In the genomic region with DNA sequence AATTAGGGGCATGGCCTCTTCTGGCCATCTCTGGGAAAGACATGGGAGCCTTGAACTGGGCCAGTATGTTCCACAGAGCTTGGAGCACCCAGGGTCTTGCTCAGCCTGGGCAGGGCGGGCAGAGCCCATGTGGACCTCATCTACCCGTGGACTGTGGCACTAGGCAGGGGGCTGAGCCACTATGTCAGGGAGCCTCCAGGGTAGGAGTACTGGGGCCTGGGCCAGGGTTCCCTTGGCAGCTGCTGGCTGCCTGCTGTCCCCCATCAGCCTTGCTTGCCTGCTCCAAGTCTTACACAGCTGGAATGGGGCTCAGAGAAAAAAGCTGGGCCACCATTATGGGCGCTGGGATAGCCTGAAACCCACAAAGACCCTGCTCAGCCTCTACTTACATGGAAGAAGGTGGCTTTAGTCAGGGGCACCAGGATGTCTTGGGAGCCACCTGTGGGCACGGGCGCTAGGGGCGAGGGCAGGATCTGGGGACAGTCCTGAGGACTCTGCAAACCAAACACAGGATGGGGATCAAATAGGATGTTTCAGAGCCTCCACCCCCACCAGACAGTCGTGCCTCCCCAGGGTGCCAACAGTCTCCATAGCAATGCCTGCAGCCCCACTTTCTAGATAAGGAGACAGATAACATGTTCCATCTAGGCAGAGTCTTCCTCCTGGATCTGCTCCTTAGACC, we compare ENCODE assay signal across 13 mouse cellular contexts. TPM values are rescaled to one million over a fixed set of nuclear protein-coding genes. Genes with fewer than 3 reads are reported as not detected.
DNase-seq lines count a peak whose midpoint lies in the region; ATAC-seq and TF ChIP-seq lines count a peak whose summit lies in the region.
"Had no signal": no experiment of that assay in that cellular context is flagged by ENCODE, and none has a peak within 500 bp of the region (broad histone marks: within the 10 kb centered on the region; RNA-seq: fewer than 3 reads in every experiment).

No protein-coding gene starts in this region.

- H3K27me3 ChIP-seq in heart, embryonic 15.5 days, result no peaks in the 10 kb centered on the region
- H3K27me3 ChIP-seq in lung, postnatal 0 days (replicated peaks; ENCODE audit: insufficient read depth, low read length), result no peaks in the 10 kb centered on the region
- H3K27me3 ChIP-seq in embryonic facial prominence, embryonic 14.5 days (replicated peaks; ENCODE audit: control insufficient read depth, insufficient read depth, low read length), result no peaks in the 10 kb centered on the region
- no peaks in the 10 kb centered on the region for H3K27me3 ChIP-seq in limb, embryonic 10.5 days (ENCODE audit: low read depth, poor library complexity, severe bottlenecking)

- no peak for TF ChIP-seq EP300 in lung, postnatal 0 days (IDR thresholded peaks at IDR 0.05)

- no peak for DNase-seq in heart, adult 8-10 months (ENCODE audit: low spot score)
- no peak for DNase-seq in lung, postnatal 0 days (ENCODE audit: low spot score)
- DNase-seq in lung, postnatal 14 days, result no peak
- peak; percentile 48 for DNase-seq in embryonic facial prominence, embryonic 14.5 days (ENCODE audit: low spot score)
- no peak for DNase-seq in limb, embryonic 10.5 days (ENCODE audit: low spot score)
- no peak for DNase-seq in T-cell, adult 2 months (ENCODE audit: low spot score)
- DNase-seq: cerebellum, postnatal 14 days; heart, adult 18-20 months; kidney, adult 8-10 months had no signal

- H3K4me1 ChIP-seq in heart, embryonic 15.5 days (replicated peaks), result peaks cover 55% of the 10 kb centered on the region
- H3K4me1 ChIP-seq in lung, postnatal 0 days (ENCODE audit: insufficient read depth, low read depth, low read length), result peaks cover 8% of the 10 kb centered on the region; the same call in 1 of the 2 replicates
- peaks cover 19% of the 10 kb centered on the region for H3K4me1 ChIP-seq in embryonic facial prominence, embryonic 14.5 days (ENCODE audit: control insufficient read depth, insufficient read depth, low read length)
- peaks cover 69% of the 10 kb centered on the region for H3K4me1 ChIP-seq in limb, embryonic 10.5 days

- 0 out of 2 replicates have a peak, but pooled peaks cover 10% of the 10 kb centered on the region for H3K36me3 ChIP-seq in heart, embryonic 15.5 days
- peaks cover 42% of the 10 kb centered on the region for H3K36me3 ChIP-seq in lung, postnatal 0 days (ENCODE audit: insufficient read depth, low read length)
- peaks cover 5% of the 10 kb centered on the region; the same call in 1 of the 2 replicates for H3K36me3 ChIP-seq in embryonic facial prominence, embryonic 14.5 days (ENCODE audit: control insufficient read depth, insufficient read depth, low read length)
- no peaks in the 10 kb centered on the region for H3K36me3 ChIP-seq in limb, embryonic 10.5 days

- no peak for ATAC-seq in heart, embryonic 15.5 days (replicated peaks; ENCODE audit: insufficient number of reproducible peaks, insufficient read depth, low FRiP score, low read depth)
- ATAC-seq in lung, postnatal 0 days, result peak; percentile 42
- ATAC-seq in embryonic facial prominence, embryonic 14.5 days (ENCODE audit: low read depth), result peak; percentile 42

- H3K4me2 ChIP-seq in heart, embryonic 15.5 days, result no peak overlapping the region
- H3K4me2 ChIP-seq in lung, postnatal 0 days (replicated peaks; ENCODE audit: low read depth, low read length), result no peak overlapping the region
- H3K4me2 ChIP-seq in embryonic facial prominence, embryonic 14.5 days (ENCODE audit: low read depth, low read length), result 0 out of 2 replicates have a peak overlapping the region, but pooled peaks have one; percentile 12

- H3K9me3 ChIP-seq in heart, embryonic 15.5 days (replicated peaks), result no peaks in the 10 kb centered on the region
- H3K9me3 ChIP-seq in lung, postnatal 0 days (ENCODE audit: low read length), result no peaks in the 10 kb centered on the region
- no peaks in the 10 kb centered on the region for H3K9me3 ChIP-seq in embryonic facial prominence, embryonic 14.5 days (ENCODE audit: control insufficient read depth, low read length)
- H3K9me3 ChIP-seq in limb, embryonic 10.5 days (replicated peaks), result no peaks in the 10 kb centered on the region

- peak overlapping the region; percentile 53; the same call in 1 of the 2 replicates for H3K27ac ChIP-seq in heart, embryonic 15.5 days
- no peak overlapping the region for H3K27ac ChIP-seq in lung, postnatal 0 days (ENCODE audit: low read length)
- H3K27ac ChIP-seq in embryonic facial prominence, embryonic 14.5 days (replicated peaks; ENCODE audit: low read depth, low read length), result peak overlapping the region; percentile 68; the same call in 1 of the 2 replicates
- H3K27ac ChIP-seq in limb, embryonic 10.5 days, result peak overlapping the region; percentile 64

- no peak for TF ChIP-seq CTCF in lung, postnatal 0 days (IDR thresholded peaks at IDR 0.05)

- no peak overlapping the region for H3K9ac ChIP-seq in heart, embryonic 15.5 days
- no peak overlapping the region for H3K9ac ChIP-seq in lung, postnatal 0 days (replicated peaks; ENCODE audit: low read depth)
- H3K9ac ChIP-seq in embryonic facial prominence, embryonic 14.5 days (ENCODE audit: low read depth, low read length), result no peak overlapping the region

- no peak overlapping the region for H3K4me3 ChIP-seq in heart, embryonic 15.5 days
- H3K4me3 ChIP-seq in lung, postnatal 0 days (ENCODE audit: low read depth, low read length), result no peak overlapping the region
- H3K4me3 ChIP-seq in embryonic facial prominence, embryonic 14.5 days (ENCODE audit: low read depth, low read length), result no peak overlapping the region
- no peak overlapping the region for H3K4me3 ChIP-seq in limb, embryonic 10.5 days
- H3K4me3 ChIP-seq: erythroblast, embryonic 14.5 days had no signal

- 70% methylated on average over 7 of the region's 7 CpGs for WGBS in heart, embryonic 15.5 days
- 59% methylated on average over 7 of the region's 7 CpGs for WGBS in lung, postnatal 0 days
- WGBS in embryonic facial prominence, embryonic 14.5 days, result 69% methylated on average over 6 of the region's 7 CpGs
- 79% methylated on average over 7 of the region's 7 CpGs for WGBS in limb, embryonic 10.5 days

RNA-seq across cellular contexts. Expression of gene Plxnd1, which starts 22.6 kb away (rescaled TPM):
- 38.6 and 53.4 TPM in 2 replicates for polyA plus RNA-seq in heart, embryonic 15.5 days (2015; fragmentation: Nextera tagmentation; extraction: Ambion mirVana)
- 10 to 100 TPM; 43.8 to 75.7 (median 63.5) TPM for total RNA-seq in heart, adult 8-10 months (2022)
- polyA plus RNA-seq in lung, postnatal 0 days (2015; fragmentation: Nextera tagmentation; extraction: Ambion mirVana), result 26.9 and 33.4 TPM in 2 replicates
- 45.5 and 46.9 TPM in 2 replicates for polyA plus RNA-seq in embryonic facial prominence, embryonic 14.5 days (2014; fragmentation: Nextera tagmentation; extraction: Ambion mirVana)
- 27.9 and 30.9 TPM in 2 replicates for polyA plus RNA-seq in limb, embryonic 10.5 days (2016; fragmentation: Nextera tagmentation; extraction: Ambion mirVana)

RNA-seq across cellular contexts. Expression of gene H1foo, which starts 27.5 kb away (rescaled TPM):
- not detected in 2 replicates for polyA plus RNA-seq in heart, embryonic 15.5 days (2015; fragmentation: Nextera tagmentation; extraction: Ambion mirVana)
- total RNA-seq in heart, adult 8-10 months (2022), result not detected
- polyA plus RNA-seq in lung, postnatal 0 days (2015; fragmentation: Nextera tagmentation; extraction: Ambion mirVana), result not detected in 2 replicates
- not detected in 2 replicates for polyA plus RNA-seq in embryonic facial prominence, embryonic 14.5 days (2014; fragmentation: Nextera tagmentation; extraction: Ambion mirVana)
- not detected in 2 replicates for polyA plus RNA-seq in limb, embryonic 10.5 days (2016; fragmentation: Nextera tagmentation; extraction: Ambion mirVana)
- total RNA-seq: heart, adult 18-20 months; left cerebral cortex, adult 18-20 months had no signal
- polyA plus RNA-seq: erythroblast, embryonic 14.5 days; liver, embryonic 16.5 days had no signal

RNA-seq across cellular contexts. Expression of gene Rho, which starts 40.7 kb away (rescaled TPM):
- not detected in 2 replicates for polyA plus RNA-seq in heart, embryonic 15.5 days (2015; fragmentation: Nextera tagmentation; extraction: Ambion mirVana)
- not detected for total RNA-seq in heart, adult 8-10 months (2022)
- 0.04 TPM in 1 of 2 replicates, not detected in the other for polyA plus RNA-seq in lung, postnatal 0 days (2015; fragmentation: Nextera tagmentation; extraction: Ambion mirVana)
- 0.51 and 1.0 TPM in 2 replicates for polyA plus RNA-seq in embryonic facial prominence, embryonic 14.5 days (2014; fragmentation: Nextera tagmentation; extraction: Ambion mirVana)
- 0.24 and 0.31 TPM in 2 replicates for polyA plus RNA-seq in limb, embryonic 10.5 days (2016; fragmentation: Nextera tagmentation; extraction: Ambion mirVana)
- total RNA-seq: heart, adult 18-20 months had no signal
- polyA plus RNA-seq: erythroblast, embryonic 14.5 days; liver, embryonic 16.5 days had no signal
